Mouse (Mus musculus) cerebellum, adult 2 months (tissue): Measurements from ENCODE around the gene Sspn. TPM values are rescaled to one million over a fixed set of nuclear protein-coding genes. Genes with fewer than 3 reads are reported as not detected.

ENCODE experiments used
- DNase-seq, 2 experiments: peaks; one replicate each; pipeline ENCODE4 v3.0.0; 2021
- H3K27ac ChIP-seq: fragments of 200-500 bp; 2 replicates; pipeline ENCODE4 v1.5.1; 2012; ENCODE audit warnings: low read length, control low read depth, inconsistent platforms; ENCODE audit not compliant: insufficient read depth
- H3K27me3 ChIP-seq: fragments of 200-500 bp; 2 replicates; pipeline ENCODE4 v1.6.1; 2012; ENCODE audit warnings: inconsistent platforms, mild to moderate bottlenecking, low read length, moderate library complexity; ENCODE audit not compliant: control insufficient read depth, insufficient read depth
- H3K4me1 ChIP-seq: fragments of 200-500 bp; 2 replicates; pipeline ENCODE4 v1.6.1; 2011; ENCODE audit warnings: low read length; ENCODE audit not compliant: control insufficient read depth, insufficient read depth
- H3K4me3 ChIP-seq: fragments of 200-500 bp; replicated peaks from 2 replicates; pipeline ENCODE3; 2011; ENCODE audit warnings: mild to moderate bottlenecking, low read depth, low read length, control low read depth; ENCODE audit not compliant: insufficient read depth
- CTCF ChIP-seq: fragments of 200-500 bp; IDR thresholded peaks from 2 replicates; pipeline ENCODE4 v1.5.1; 2011; ENCODE audit warnings: low read depth, mild to moderate bottlenecking, control low read depth, low read length, moderate library complexity, borderline replicate concordance; ENCODE audit not compliant: insufficient read depth
- POLR2A ChIP-seq: fragments of 200-500 bp; IDR thresholded peaks from 2 replicates; pipeline ENCODE4 v1.6.1; 2011; ENCODE audit warnings: low read length, control low read depth, borderline replicate concordance; ENCODE audit not compliant: insufficient read depth
- WGBS: fragments of 180-500 bp; shearing (Covaris S2); methylation state at CpG from one replicate; pipeline ENCODE4 v1.1.7; 2018; 5-methylcytosine and 5-hydroxymethylcytosine counted together
- polyA plus RNA-seq: library from polyadenylated mRNA; depleted of rRNA; stranded (reverse); fragments of >200 nt; gene quantifications from 2 replicates; pipeline ENCODE4 v1.2.3, GENCODE M21; 2012

Gene Sspn
- polyA plus RNA-seq, 1 experiment: 7.1 TPM

GRCm38 (mm10) chr6:145893366-145894021, 37.9 kb upstream of the Sspn start:
- no peak for DNase-seq
- no peak overlapping the region for H3K27ac ChIP-seq
- H3K4me1 ChIP-seq: no peaks in the 10 kb centered on the region
- 87% methylated on average over 13 of the region's 13 CpGs for WGBS
- no peak overlapping the region for H3K4me3 ChIP-seq
- TF ChIP-seq CTCF (no peak), POLR2A (no peak)
- H3K27me3 ChIP-seq: no peaks in the 10 kb centered on the region

- no peak for DNase-seq
Observed at GRCm38 (mm10) chr6:145894669-145895342, 36.6 kb upstream of the Sspn start.

GRCm38 (mm10) chr6:145904169-145904568, 27.3 kb upstream of the Sspn start:
- Histone ChIP-seq H3K4me1 (0 out of 2 replicates have a peak, but pooled peaks cover 2% of the 10 kb centered on the region), H3K27ac (no peak overlapping the region), H3K4me3 (no peak overlapping the region), H3K27me3 (no peaks in the 10 kb centered on the region)
- 25% methylated on average over 5 of the region's 5 CpGs for WGBS
- TF ChIP-seq CTCF: no peak
- no peak for TF ChIP-seq POLR2A
- peak in 1 of 2 experiments; percentile 18 for DNase-seq

More at GRCm38 (mm10) chr6:145894669-145895342, 36.6 kb upstream of the Sspn start:
- 61% methylated on average over 8 of the region's 8 CpGs for WGBS
- Histone ChIP-seq H3K27me3 (no peaks in the 10 kb centered on the region), H3K4me3 (no peak overlapping the region), H3K27ac (no peak overlapping the region), H3K4me1 (no peaks in the 10 kb centered on the region)
- no peak for TF ChIP-seq CTCF
- no peak for TF ChIP-seq POLR2A

GRCm38 (mm10) chr6:145904616-145905015, 26.8 kb upstream of the Sspn start:
- no peak for DNase-seq
- no peak overlapping the region for H3K4me3 ChIP-seq
- 78% methylated on average over 5 of the region's 5 CpGs for WGBS
- TF ChIP-seq POLR2A: no peak
- TF ChIP-seq CTCF: no peak
- H3K27me3 ChIP-seq: no peaks in the 10 kb centered on the region
- H3K4me1 ChIP-seq: 0 out of 2 replicates have a peak, but pooled peaks cover 2% of the 10 kb centered on the region
- H3K27ac ChIP-seq: no peak overlapping the region

- no peak for TF ChIP-seq POLR2A
- no peak for TF ChIP-seq CTCF
- Histone ChIP-seq H3K27ac (no peak overlapping the region), H3K4me1 (0 out of 2 replicates have a peak, but pooled peaks cover 2% of the 10 kb centered on the region), H3K27me3 (no peaks in the 10 kb centered on the region), H3K4me3 (no peak overlapping the region)
- WGBS: 84% methylated on average over 7 of the region's 7 CpGs
- DNase-seq: no peak
Observed at GRCm38 (mm10) chr6:145906096-145906890, 25.1 kb upstream of the Sspn start.

- 69% methylated on average over 4 of the region's 4 CpGs for WGBS
- Histone ChIP-seq H3K4me1 (no peaks in the 10 kb centered on the region), H3K4me3 (no peak overlapping the region), H3K27me3 (no peaks in the 10 kb centered on the region), H3K27ac (no peak overlapping the region)
- TF ChIP-seq CTCF (no peak), POLR2A (no peak)
- DNase-seq: no peak
Observed at GRCm38 (mm10) chr6:145909943-145910342, 21.5 kb upstream of the Sspn start.

- TF ChIP-seq CTCF: no peak
- no peak for TF ChIP-seq POLR2A
- Histone ChIP-seq H3K4me3 (no peak overlapping the region), H3K27ac (no peak overlapping the region), H3K27me3 (no peaks in the 10 kb centered on the region), H3K4me1 (no peaks in the 10 kb centered on the region)
- no peak for DNase-seq
- 62% methylated on average over 3 of the region's 3 CpGs for WGBS
Observed at GRCm38 (mm10) chr6:145910469-145911426, 20.7 kb upstream of the Sspn start.
